Mouse (Mus musculus): ENCODE data around the gene Bhlha15.

Bhlha15 gene

DNA sequence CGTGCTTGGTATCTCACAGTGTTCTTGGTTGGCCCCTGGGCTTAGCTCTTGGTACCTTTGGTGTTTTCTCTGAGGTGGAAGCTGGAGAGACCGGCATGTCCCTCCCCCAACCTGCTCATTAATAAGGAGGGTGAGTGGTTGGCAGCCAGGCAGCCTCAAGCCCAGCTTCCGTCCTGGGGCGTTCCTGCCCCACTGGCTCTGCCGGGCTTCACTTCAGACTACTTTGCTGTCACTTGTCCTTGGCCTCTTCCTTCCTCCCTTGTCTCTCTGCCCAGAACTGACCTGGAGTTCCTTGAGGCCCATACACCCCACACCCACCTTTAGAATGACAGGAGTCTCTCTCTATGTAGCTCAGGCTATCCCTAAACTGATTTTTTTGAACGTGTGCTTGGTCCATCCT is 2.6 kb downstream of the Bhlha15 start:
- DNase-seq: no peak

DNA sequence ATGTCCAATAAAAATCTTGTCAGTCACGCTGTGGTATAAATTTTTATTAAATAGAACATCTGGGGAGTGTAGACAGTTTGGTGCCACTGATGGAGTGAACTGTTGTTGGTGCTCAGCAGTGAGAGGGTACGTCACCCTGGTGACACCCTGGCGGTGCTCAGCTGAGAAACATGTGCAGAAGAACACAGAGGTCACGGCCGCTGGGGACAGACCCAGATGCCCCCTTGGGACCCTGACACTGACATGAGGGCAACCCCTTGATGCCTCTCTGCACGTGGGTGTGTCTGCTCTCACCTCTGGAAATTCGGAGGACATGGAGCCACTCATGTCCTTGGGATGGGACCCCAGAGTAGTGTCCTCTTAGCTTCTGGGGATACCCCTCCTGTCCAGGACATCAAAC is 4.3 kb downstream of the Bhlha15 start:
- DNase-seq: no peak

DNA sequence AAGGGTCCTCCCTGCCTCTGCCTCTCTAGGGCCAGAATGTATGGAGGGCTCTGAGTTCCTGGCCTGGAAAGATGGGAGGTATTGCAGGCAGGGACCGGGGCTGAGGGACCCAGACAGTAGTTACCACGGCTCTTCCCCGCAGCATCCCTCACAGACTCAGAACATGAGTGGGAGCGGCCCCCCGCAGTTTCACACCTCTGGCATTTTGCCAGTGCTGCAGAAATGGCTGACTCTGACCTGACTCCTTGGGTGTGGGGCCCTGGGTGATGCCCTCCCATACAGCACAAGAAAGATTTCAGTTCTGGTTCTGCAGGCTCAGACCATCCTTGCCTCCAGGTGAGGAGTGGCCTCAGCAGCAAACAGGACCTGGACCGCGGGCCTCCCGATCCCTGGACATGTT is 5.5 kb downstream of the Bhlha15 start:
- DNase-seq: no peak

DNA sequence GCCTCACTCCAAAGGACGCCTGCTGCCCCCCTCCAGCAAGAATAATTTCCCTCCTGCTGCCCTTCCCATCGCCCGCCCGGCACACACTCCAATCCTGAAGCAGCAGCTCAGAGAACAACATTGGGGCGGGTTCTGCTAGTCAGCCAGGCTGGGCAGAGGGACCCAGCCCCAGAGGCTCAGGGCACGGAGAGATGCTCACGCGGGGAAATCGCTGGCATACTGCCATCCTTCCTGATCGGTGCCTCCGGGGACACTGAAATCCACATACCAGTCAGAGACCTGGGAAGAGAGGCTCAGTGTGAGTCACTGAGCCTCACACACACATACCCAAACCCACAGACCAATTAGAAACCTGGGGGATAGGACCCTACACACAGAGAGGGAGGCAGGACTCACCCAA is 10.5 kb downstream of the Bhlha15 start:
- no peak for DNase-seq

- DNase-seq: no peak
Observed at GRCm38 (mm10) chr5:144202430-144202829, 12.3 kb downstream of the Bhlha15 start.

GRCm38 (mm10) chr5:144203398-144203959 is 13.4 kb downstream of the Bhlha15 start:
- peak; percentile 50 for DNase-seq

DNA sequence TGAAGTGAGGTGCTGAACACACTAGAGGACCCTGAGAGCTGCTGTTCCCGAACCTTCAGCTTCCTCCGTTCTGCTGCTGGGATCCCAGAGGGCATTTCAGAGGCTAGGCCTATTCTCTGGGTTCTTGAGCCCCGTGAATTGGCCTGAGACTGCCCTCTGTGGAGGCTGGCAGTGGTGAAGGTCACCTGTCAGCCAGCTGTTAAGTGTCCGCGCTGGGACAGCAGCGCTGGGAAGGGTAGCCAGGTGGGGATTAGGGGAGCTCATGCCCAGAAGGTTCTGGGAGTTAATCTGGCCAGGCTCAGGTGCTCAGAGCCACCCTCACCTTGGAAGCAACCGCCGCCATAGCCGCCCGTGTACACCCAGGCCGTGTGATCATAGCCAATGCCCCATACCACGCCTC is 14.2 kb downstream of the Bhlha15 start:
- no peak for DNase-seq

DNA sequence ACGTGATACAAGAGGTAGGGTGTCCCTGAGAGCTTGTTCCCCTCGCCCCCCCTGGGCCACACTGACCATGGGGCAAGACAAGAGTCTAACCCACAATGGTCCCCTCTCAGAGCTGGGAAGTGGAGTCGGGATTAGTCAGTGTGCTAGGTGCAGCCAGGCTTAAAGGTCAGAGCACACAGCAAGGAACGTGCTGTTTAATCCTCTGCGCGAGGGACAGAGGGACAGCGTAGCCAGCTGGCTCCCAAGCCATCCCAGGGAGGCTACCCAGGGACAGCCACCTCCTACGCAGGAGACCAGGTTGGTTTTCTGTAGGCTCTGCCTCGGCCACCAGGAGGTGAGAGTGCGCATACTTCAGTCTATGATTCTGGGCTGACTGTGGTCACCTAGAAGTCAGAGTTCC is 14.8 kb downstream of the Bhlha15 start:
- DNase-seq: no peak

DNA sequence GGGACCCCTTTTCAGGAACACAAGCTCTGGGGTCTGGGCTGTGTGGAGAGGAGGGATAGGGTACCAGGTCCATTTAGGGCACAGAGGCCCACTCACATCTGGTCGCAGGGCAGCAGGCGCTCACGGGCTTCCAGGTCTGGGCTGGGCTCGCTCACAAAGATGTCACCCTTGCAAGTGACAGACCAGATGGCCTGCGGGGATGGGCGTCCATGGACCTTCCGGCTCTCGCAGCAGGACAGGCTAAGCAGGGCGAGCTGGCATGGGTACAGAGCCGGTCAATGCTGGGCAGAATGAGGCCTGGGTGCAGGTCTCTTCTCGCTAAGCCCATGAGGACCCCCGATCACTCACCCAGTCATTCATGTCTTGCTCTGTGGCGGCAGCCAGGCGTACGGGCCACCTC is 16.0 kb downstream of the Bhlha15 start:
- DNase-seq: peak in 1 of 2 experiments; percentile 58

DNA sequence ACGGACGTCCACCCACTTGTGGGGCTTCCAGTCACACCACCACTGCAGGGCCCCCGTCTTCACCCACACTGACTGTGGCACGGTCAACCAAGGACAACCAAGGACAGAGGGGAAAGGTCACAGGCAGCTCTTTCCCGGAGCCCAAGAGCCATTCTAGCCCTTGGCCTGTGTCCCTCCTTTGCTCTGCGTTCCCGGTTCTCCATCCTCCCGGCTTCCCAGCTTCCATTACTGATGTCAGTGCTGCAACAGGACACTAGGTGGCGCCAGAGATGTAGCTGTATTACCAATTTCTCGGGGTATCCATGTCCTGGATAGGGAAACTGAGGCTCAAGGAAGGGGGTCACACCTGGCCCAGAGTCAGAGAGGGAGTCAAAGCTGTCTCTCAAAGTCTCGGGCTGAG is 17.4 kb downstream of the Bhlha15 start:
- DNase-seq: peak; percentile 60 to 72

GRCm38 (mm10) chr5:144214453-144214852 is 24.4 kb downstream of the Bhlha15 start:
- peak; percentile 68 to 70 for DNase-seq

DNA sequence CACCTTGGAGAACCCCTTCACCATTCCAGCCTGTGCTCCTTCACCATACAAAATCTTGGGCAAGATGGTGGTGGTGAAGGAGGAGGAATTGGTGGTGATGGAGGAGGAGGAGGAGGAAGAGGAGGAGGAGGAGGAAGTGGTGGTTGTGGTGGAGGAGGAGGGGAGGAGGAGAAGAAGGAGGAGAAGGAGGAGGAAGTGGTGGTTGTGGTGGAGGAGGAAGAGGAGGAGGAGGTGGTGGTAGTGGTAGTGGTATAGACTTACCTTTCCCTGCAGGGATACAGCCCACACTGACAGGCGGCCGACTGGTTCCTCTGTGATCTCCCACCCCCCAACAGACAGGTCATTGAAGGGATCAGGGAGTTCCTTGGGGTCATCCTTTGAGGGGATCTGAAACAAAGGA is 25.9 kb downstream of the Bhlha15 start:
- no peak for DNase-seq

GRCm38 (mm10) chr5:144218061-144218460 is 28.0 kb downstream of the Bhlha15 start:
- no peak for DNase-seq

DNA sequence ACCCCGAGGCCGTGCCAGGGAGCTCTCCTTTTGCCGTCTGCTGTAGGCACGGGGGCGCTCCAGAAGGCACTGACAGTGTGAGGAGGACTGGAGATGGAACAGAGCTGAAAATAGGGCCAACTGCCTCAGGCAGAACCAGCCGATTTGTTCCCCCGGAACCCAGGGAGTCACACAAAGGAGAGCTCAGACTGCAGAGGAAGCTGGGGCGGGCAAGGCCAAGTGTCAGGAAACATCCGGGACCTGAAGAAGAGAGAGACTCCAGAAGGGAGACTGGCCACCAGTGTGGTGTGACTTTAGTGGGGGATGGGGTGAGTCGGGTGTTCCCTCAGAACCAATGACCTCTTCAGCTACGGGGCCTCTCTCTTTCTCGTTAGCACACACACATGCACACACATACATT is 29.2 kb downstream of the Bhlha15 start:
- peak in 1 of 2 experiments; percentile 19 for DNase-seq

DNA sequence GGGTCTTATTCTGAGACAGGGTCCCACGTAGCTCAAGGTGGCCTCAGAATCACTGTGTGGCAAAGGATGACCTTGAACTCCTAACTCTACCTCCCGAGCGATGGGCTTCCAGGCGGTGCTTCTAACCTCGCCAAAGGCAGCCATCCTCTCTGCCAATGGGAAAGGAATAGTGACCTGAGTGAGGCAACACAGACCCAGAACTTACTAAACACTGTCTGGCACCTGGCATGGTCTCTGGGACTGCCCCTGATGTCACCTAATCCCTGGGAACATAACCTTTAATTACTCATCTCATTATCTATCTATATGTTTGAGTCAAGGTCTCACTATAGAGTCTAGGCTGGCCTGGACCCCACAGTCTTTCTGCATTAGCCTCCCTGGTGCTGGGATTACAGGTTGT is 29.9 kb downstream of the Bhlha15 start:
- peak in 1 of 2 experiments; percentile 3 for DNase-seq

DNA sequence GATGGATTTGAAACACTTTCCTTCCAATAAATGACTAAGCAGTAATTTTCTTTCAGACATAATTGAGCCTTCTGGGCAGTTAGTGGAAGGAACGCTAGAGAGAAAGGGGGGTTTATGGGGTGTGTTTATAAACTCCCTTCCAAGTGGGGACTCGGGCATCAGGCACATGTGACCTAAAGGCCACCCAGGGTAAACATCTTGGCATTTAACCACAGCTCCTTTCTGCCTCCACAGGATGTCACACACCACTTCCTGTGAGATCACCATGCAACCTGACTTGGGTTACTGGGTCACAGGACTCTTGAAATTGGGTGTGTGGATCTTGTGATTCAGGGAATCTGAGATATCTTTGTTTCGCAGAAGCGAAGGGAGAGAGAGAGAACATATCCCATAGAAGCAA is 31.2 kb downstream of the Bhlha15 start:
- no peak for DNase-seq

DNA sequence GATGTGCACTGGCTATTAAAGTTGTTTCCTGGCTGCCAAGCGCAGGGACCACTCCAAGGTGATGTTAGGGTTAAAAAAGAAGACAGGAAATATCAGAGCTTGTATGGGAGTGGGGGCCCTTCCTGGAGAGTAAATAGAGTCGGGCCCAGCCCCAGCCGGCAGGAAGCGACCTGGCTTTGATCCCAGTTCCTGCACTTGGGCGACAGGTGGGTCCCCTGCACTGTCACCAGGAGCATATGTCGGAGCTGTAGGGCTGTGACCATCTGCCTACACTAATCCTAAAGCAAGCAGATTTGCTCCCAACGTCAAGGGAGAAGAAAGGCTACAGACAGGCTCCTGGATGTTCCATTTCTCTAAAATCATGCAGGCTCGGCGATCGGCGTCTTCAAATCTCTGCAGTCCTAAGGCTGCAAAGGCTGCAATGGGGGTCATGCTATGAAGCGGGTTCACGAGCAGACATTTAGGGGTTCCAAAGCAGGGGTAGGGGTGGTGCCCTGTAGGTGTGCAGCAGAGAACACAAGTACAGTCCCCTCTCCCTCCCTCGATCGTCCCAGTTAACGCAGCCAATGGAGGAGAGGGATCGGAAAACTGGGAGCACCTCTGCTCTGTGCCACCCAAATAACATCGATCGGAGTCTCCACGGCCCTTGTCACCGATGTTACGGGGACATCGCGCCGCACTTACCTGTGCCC is 32.9 kb downstream of the Bhlha15 start:
- peak; percentile 87 to 88 for DNase-seq

DNA sequence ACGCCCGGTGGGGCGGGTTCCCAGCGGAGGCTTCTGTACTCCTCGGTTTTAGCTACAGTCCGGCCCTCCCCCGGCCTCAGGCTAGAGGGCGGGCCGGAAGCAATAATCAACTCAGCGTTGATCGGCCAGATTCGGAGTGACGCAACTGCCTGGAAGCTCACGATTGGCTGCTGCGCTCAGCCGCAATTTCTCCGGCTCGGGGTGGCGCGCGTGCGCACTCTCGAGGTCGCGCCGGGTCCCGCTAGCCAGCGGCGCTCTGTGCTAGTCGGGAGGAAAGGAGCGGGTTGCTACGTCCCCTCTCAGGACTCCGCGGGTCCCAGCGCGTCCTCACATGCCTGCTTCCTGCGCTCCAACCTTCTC is 33.4 kb downstream of the Bhlha15 start, which contains the start of gene Tecpr1:
Gene Tecpr1, minus strand, starts transcription at position 113 of the 360 bp plus-strand sequence.
- peak; percentile 95 to 97 for DNase-seq

DNA sequence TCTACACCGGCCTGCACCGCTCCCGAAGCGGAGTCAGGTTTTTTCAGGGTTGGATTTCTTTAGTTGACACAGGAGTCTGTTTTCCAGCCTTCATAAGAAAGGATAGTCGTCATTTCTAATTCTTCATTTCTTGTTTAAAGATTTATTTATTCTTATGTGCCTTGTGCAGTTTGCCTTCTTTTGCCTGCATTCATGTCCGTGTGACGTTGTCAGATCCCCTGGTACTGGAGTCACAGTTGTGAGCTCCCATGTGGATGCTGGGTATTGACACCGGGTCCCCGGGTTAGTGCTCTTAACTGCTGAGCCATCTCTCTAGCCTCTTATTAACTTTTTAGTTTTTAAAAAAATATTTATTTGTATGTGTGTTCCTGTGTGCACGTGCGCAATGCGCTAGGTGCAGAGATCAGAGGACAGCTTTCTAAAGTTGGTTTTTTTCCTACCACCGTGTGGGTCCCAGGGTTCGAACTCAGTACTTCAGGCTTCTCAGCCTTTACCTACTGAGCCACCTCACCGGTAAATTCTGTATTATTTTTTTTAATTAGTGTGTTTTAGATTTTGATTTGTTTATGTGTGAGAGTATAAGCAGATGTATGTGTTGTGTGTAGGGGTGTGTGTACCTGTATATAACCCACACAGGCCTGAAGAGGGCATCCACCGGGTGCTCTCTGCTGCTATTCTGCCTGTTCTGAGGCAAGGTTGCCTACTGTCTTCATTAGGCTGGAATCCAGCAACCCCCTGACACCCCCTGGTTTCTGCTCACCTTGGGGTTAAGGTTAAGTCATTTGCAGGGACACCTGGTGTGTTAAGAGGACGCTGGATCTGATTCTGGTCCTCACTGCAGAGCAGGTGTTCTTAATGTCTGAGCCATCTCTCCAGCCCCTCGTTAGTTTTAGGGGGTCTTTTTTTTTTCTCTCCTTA is 34.1 kb downstream of the Bhlha15 start:
- DNase-seq: no peak

DNA sequence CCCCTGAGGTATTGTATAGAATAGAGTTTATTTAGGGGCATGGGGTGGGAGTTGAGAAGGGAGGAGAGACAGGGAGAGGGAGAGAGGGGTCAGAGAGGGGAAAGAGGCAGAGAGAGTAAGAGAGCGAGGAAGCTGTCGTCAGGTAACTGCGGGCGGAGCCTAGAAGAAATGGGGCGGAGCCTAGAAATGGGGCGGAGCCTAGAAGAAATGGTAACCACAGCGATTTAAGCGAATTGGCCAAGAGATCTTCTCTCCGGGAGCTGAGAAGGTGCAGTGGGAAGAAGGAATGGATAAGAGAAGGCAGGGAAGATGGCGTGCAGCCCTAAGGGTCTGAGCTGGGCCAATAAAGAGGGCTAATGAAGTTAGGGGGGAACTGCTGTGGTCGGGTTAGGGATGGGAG is 36.1 kb downstream of the Bhlha15 start:
- DNase-seq: no peak

GRCm38 (mm10) chr5:144230216-144230615 is 40.1 kb downstream of the Bhlha15 start:
- DNase-seq: no peak

DNA sequence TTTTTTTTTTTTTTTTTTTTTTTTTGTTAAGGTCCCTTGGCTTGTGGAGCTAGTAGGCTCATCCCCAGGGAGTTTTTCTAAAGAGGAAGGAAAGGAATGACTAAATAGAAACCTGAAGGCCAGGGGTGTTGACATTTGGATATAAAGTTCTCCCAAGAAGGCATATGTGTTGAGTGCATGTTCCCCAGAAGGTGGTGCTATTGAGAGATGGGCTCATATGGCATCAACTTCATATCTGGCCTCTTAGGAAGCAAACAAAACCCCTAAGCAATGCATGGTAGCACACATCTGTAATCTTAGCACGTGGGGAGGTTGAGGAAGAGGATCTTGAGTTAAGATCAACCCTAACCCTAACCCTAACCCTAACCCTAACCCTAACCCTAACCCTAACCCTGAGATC is 41.3 kb downstream of the Bhlha15 start:
- no peak for DNase-seq

DNA sequence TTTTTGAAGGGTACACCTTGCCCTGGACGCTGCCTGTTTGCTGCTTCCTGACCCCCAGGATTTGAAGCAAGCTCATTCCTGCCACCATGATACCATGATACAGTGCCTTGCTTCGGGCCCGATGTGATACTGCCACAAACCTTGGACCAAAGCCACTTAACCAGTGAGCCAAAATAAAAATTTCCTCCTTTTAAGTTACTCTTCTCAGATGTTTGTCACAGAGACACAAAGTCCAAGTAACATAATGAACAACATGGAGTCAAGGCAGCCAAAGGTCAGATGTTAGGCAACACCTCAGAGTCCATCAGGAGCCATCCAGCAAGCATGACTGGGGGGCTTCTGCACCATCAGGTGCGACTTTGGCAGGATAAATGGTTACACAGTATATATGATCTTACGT is 42.4 kb downstream of the Bhlha15 start:
- DNase-seq: no peak

GRCm38 (mm10) chr5:144234222-144234621 is 44.1 kb downstream of the Bhlha15 start:
- no peak for DNase-seq
